Mouse (Mus musculus): Measurements from ENCODE around the gene Trappc2l.
"Not testable (repeated sequence)": the region's sequence is repeated elsewhere in the genome, so short reads cannot be mapped to it uniquely, and the experiment has no call there.

The Trappc2l gene

GRCm38 (mm10) chr8:122629388-122629787 lies 17.9 kb downstream of the Trappc2l start:
- no peak for DNase-seq

- no peak for DNase-seq
These were observed 19.3 kb downstream of the Trappc2l start for GRCm38 (mm10) chr8:122630696-122631095.

DNA sequence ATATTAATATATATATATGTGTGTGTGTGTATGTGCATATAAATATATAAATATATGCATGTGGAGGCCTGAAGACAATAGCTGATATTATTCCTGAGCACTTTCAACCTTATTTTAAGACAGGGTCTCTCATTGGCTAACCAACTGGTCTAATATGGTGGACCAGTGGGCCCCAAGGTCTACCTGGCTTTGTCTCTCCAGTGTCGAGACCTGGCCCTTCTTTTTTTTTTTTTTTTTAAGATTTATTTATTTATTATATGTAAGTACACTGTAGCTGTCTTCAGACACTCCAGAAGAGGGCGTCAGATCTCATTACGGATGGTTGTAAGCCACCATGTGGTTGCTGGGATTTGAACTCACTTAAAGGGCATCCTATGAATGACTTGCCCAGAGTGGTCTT lies 20.7 kb downstream of the Trappc2l start:
- not testable (repeated sequence) for DNase-seq

DNA sequence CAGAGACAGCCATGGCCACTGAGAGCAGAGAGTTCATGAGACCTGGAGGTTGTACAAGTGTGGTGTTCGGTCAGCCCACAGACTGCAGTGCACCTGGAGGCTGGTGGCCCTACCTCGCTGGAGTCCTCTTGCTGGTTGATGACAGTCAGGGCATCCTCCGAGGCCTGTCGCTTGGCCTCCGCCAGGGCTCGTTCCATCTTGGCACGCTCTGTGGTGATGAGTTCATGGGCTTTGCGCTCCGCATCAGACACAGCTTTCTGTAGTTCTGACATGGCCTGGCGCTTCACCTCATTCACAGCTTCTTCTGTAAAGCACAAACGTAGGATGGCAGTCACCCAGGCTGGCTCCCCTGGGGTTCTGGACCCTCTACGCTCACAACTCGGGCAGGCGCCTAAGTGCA lies 21.8 kb downstream of the Trappc2l start:
- DNase-seq: no peak

DNA sequence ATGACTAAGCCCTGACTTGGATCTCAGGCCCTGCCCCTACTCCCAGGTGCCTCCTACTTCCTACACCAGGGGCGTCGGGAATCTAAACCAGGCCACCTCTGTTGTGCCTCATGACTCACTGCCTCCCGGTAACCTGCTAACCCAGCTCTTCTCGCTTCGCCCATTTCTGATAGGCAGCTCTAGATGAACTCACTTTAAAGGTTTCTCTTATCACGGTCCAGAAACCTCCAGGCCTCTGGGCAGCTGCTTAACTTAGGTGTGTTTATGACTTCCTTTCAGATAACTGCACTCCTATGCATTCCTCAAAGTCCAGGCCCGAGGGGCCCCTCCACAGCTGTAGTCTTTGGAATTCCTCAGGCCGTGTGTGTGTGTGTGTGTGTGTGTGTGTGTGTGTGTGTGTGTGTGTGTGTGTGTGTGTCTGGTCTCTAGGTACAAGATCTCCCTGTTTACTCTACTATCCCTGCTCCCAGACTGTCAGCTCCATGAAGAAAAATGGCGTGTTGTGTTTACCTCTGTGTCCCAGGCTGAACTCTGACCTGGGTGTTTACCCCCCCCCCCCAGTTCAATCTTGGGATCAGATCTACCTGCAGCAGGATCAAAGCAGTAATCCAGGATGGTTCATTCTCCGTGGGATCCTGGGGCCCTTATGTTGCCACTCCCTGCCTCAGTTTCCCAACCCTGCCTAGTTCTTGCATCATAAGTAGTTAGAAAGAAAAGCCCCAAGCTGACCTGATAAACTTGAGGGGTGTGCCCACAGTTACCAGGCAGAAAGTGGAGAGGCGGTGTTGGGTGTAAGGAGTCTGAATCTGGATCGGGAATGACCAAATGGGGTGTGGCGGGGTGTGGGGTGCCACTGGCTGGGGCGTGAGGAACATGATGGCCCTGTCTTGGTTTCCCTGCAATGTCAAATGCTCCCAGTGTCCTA lies 24.7 kb downstream of the Trappc2l start:
- DNase-seq: no peak

DNA sequence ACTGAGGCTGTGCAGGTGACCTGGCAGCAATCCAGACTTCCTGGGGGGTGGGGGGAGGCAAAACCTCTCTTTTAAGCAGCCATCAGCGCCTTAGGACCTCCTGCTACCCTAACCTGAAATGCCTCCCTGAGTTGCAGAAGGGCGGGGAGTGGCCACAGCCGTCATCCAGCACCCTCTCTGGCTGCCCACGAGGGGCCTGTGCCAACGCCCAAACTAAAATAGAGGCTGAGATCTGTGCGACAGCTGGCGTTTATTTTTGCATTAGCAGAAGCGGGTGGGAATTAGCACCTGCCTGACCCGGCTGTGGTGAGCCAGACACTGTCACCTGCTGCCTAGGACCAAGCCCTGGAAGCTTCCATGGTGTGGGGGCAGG lies 25.3 kb downstream of the Trappc2l start:
- no peak for DNase-seq

GRCm38 (mm10) chr8:122637230-122637629 lies 25.8 kb downstream of the Trappc2l start:
- no peak for DNase-seq

GRCm38 (mm10) chr8:122638601-122639000 lies 27.2 kb downstream of the Trappc2l start:
- DNase-seq: no peak

DNA sequence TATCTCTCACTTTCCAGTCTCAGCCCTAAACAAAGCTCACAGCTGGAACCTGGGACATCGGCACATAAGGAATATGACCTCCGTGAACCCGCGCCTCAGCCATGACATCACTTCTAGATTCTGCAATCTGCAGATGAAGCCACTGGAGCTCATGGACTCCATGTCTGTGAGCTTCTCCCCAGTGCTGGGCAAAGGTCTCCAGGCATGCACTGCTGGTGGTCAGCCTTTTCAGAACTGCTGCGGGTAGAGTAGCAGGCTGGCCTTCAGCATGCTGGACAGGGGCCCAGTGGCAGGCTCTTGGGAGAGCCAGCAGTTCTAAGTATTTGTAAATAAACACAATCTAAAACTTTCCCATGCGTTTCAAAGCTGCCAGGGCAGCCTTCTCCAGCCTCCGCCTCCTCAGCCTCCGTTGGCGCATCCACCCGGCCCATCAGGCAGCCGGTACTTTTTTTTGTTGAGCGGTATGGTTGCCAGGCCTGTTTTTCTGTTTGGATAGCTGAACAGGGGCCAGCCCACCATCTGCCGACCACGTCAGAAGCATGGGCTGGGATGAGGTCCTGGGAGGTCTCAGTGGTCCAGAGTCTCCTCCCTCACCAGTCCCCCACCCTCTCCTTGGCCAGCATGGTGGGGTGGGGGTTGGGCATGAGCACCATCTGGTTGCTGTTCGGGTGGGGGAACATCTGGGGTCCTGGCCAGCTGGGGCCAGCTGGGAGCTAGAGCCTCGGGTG lies 28.2 kb downstream of the Trappc2l start:
- DNase-seq: peak; percentile 55

DNA sequence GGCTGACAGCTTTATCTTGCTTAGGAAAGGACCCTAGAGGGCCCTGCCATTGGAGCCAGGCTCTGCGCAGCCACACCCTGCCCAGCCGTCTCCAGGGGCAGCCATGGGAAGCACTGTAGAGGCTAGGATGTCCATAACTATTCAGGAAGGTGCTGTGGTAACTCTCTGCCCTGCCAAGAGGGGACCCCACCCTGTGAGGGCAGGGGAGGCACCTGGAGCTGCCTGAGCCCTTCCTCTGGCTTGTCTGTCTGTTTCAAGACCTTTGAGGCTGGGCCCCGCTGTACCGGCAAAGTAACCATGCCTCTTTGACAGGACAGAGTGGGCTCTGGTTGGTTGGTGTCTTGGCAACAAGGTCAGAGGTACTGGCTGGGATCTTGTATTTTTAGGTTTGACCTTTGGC lies 29.4 kb downstream of the Trappc2l start:
- DNase-seq: no peak

DNA sequence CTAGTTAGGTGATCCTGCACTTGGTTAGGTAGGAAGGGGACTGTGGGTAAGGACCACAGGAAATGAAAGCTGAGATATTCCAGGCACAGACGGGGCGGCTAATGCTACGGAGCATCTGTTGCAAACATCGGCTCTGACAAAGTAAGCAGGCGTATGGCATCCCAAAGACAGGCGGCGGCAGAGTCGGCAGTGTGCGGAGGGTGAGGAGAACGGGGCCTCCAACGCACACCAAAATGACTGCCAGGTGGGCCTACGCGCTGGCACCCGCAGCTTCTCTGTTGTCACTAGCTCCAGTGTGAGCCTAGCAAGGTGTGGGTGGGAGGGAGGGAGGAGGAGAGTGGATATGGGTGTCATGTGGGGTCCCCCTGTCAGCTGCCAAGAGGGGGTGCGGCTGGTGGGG lies 30.0 kb downstream of the Trappc2l start:
- DNase-seq: no peak

DNA sequence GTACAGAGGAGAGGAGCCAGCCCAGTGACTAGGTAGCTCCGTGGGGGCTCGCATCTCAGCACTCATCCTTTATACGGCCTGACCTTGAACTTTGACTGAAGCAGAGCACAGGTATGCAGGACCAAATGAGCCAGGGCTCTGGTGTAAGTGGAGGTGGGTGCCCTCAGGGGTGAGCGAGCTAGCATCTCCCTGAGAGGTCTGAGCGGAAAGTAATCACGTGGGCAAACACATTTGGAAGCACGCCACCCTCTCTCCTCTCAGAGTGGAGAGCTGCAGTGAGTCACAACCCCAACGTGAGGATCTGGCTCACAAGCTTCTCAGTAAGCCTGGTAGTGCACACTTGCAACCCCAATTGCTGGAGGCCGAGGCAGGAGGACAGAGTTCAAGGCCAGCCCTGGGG lies 30.6 kb downstream of the Trappc2l start:
- DNase-seq: no peak

DNA sequence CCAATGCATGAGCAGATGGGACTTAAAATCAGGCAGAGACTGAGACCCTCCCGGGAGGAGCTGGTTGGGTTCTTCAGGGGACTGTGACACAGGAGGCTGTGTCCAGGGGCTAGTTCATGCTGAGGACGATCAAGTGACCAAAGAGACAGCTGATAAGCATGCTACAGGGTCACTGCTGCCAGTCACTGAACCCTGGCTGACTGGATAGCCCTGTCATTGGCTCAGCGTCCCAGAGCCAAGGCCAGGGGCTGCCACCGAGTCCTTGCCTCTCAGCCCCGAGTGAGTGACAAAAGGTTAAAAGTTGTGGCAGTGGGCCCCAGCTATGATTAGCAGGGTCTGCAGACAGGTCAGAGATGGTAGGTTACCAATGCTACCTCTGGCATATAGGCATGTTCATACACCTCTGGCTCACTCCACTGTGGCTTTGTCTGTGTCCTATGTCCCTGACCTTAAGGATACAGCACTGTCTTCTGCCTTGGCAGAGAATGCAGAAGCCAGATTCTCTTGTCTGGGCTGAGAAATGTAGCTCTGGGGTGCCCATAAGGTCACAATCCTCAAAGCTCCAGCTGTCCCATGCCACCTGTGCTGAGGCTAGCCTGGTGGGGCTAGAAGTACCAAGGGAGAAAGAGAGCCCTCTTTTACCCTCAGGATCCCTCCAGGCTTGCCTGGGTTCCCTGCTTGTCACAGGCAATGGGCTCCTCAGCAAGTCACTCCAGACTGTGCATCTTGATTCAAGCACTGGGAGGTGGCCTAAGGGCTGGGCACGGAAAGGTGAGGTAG lies 32.9 kb downstream of the Trappc2l start:
- DNase-seq: no peak

GRCm38 (mm10) chr8:122646337-122646736 lies 34.9 kb downstream of the Trappc2l start:
- no peak for DNase-seq

DNA sequence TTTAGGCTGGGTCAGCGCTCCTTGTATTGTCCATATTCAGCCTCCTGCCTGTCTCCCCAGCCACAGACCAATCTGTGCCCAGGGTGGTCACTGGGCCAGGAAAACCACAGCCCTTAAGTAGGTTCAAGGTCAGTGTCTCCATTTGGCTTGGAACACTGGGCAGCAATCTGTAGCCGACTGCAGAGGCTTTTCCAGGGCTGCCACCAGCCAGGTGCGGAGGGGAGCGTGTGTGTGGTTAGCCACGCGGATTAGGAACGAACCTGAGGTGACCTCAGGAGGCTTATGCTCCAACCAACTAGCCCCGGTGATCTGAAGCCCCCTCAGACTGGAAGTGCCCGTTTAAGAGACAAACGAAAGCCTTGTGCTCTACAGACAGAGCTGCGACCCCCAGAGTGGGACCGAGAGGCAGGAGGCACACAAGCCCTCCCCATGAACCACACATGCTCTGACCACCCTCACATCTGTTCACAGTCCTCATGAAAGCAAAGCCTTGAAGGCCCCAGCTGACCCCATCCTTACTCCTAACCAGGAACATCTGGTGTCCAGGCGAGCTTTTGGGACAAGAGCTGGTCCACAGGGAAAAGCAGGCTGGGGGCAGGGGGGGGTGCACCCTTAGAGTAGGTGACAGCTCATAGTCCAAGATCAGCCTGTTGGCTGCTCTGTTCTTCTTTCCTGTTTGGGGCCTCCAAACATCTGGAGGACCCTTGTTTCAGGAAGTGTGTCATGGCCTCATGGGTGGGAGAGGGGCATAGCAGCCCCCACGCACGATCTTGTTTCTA lies 36.9 kb downstream of the Trappc2l start:
- no peak for DNase-seq

- DNase-seq: no peak
These were observed 40.0 kb downstream of the Trappc2l start for GRCm38 (mm10) chr8:122651326-122651921.

- DNase-seq: no peak
These were observed 41.2 kb downstream of the Trappc2l start for GRCm38 (mm10) chr8:122652643-122653042.

GRCm38 (mm10) chr8:122654768-122655167 lies 43.3 kb downstream of the Trappc2l start:
- DNase-seq: peak; percentile 82

- DNase-seq: peak; percentile 36
These were observed 44.9 kb downstream of the Trappc2l start for GRCm38 (mm10) chr8:122656056-122656999.

DNA sequence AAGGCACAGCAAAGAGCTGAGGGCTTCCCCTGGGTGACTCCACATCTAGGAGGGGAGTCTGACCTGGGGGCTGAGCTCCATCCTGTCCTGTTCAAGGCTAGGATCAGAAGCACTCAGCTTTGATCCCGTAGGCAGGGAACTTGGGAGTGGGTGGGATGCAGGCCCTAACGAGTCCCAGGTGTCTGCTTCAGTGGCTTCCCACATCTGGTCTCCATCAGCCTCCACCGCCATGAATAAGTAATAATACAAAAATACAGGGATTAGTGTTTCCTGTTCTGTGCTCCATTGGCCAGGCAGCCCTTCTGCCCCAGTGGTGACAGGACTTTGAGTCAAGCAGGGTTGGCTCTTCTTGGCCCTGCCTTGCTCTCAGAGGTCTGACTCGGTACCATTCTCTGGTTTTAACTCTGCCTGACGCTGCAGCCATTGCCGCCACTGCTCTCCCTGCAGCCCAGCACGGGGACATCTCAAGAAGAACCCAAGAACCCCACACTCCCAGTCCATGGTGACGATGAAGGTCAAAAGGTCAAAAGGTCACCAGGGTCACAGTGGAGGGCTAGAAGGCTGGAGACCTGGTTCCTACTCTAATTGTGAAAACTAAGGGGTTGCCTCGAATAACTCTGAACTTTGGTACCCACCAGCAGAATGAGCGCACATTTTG lies 46.8 kb downstream of the Trappc2l start:
- no peak for DNase-seq
